Mouse (Mus musculus) regulatory T cell (primary cell): ENCODE measurements around the gene Sumf2.

Experiments
- in situ Hi-C: fragments of 300-600 bp; cut with MboI, MseI; formaldehyde crosslinking; loops from one replicate; pipeline ENCODE4 v1.15.1; 2025; ENCODE audit warnings: high pct_unique_total_duplicates

Gene Sumf2

GRCm38 (mm10) chr5:129898449-129898848, 51.7 kb downstream of the Sumf2 start, which contains the start of gene Phkg1:
Phkg1 (minus strand) TSS chr5:129898549.
- in situ Hi-C loops, result no loop called here

- in situ Hi-C loops, result no loop called here
Measured at GRCm38 (mm10) chr5:129907775-129908174, 61.0 kb downstream of the Sumf2 start.

- in situ Hi-C loops, result no loop called here
Measured at GRCm38 (mm10) chr5:129908242-129908965, 61.6 kb downstream of the Sumf2 start, which contains the start of gene Nupr1l. Nupr1l (plus strand) TSS chr5:129908540.

- in situ Hi-C loops, result no loop called here
Measured at GRCm38 (mm10) chr5:129909147-129909546, 62.4 kb downstream of the Sumf2 start.

GRCm38 (mm10) chr5:129909591-129909990, 62.8 kb downstream of the Sumf2 start:
- in situ Hi-C loops, result no loop called here
